Mouse (Mus musculus): Measurements from ENCODE around the gene Ccn2. TPM values are rescaled to one million over a fixed set of nuclear protein-coding genes. Genes with fewer than 3 reads are reported as not detected.

Ccn2 gene
- polyA plus RNA-seq, 1 experiment from 2014 or later = 1.8 TPM

DNA sequence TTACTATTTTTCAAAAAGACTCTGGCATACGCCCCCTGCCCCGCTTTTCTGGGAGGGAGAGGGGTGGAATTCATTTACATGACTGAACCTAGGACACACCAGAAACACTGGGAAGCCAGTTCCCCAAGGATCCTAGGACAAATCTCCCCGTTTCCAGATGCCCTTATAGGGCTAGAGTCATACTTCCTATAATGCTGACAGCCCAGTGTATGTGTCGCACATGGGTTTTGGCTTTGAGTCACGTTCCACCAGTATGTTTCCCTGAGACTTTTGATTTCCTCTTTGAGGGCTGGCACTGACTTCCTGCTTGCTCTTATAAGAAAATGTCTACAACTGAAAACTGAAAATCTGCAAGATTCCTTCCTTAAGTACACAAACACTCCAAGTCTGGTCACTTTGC, 3.5 kb upstream of the Ccn2 start:
- Histone ChIP-seq H3K9me3 (replicated peaks) (no peaks in the 10 kb centered on the region), H3K27me3 (peaks cover 10% of the 10 kb centered on the region; the same call in 1 of the 2 replicates), H3K4me3 (no peak overlapping the region), H3K4me2 (no peak overlapping the region), H3K9ac (no peak overlapping the region), H3K4me1 (peaks cover 17% of the 10 kb centered on the region), H3K36me3 (ENCODE audit: poor library complexity, severe bottlenecking) (no peaks in the 10 kb centered on the region), H3K27ac (no peak overlapping the region)
- WGBS = 71% methylated on average over 5 of the region's 5 CpGs
- ATAC-seq = no peak

DNA sequence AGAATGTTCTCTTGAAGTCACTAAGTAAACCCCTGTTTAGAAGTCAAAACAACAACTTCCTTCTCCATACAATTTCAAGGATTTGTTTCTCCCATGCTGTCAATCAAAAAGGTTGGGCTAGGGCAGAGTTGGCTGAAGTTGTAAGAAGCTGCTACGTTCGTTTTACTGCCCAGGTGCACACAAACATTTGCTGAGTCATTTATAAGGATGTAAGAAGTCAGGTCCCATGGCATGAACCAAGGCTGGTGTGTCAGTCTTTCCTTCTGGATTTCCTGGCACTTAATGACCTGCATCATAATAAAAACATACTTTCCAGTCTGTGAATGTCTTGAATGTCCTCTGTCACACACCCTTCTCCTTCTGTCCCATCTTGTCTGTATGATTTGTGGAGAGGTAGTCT, 2.9 kb upstream of the Ccn2 start:
- no peak for ATAC-seq
- no peak overlapping the region for H3K27ac ChIP-seq
- no peaks in the 10 kb centered on the region for H3K9me3 ChIP-seq (replicated peaks)
- H3K9ac ChIP-seq = no peak overlapping the region
- H3K4me2 ChIP-seq = no peak overlapping the region
- H3K4me1 ChIP-seq = peaks cover 23% of the 10 kb centered on the region
- H3K4me3 ChIP-seq = no peak overlapping the region
- WGBS = 77% methylated on average over 2 of the region's 2 CpGs
- H3K27me3 ChIP-seq = peaks cover 10% of the 10 kb centered on the region; the same call in 1 of the 2 replicates
- no peaks in the 10 kb centered on the region for H3K36me3 ChIP-seq (ENCODE audit: poor library complexity, severe bottlenecking)

DNA sequence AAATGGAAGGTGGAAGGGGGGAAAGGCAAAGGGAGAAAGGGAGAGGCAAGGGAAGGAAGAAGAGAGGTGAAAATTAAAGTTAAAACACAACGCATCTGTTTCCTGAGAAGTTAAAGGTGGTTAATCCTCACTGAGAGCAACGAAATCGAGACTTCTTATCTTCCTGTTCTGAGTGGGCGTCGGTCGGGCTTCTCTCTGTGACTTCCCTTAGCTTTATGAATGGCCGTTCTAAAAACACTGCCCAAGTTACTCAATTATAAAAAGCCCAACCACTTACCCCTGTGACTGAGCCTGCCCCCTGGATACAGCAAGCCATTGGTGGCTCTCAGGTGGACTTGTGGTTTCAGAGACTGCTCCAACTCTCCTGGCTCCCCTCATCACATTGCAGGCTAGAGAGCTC, 2.3 kb upstream of the Ccn2 start:
- Histone ChIP-seq H3K36me3 (ENCODE audit: poor library complexity, severe bottlenecking) (no peaks in the 10 kb centered on the region), H3K4me1 (peaks cover 24% of the 10 kb centered on the region), H3K4me3 (no peak overlapping the region), H3K9me3 (replicated peaks) (no peaks in the 10 kb centered on the region), H3K27me3 (peaks cover 10% of the 10 kb centered on the region; the same call in 1 of the 2 replicates), H3K9ac (no peak overlapping the region), H3K27ac (no peak overlapping the region), H3K4me2 (no peak overlapping the region)
- no peak for ATAC-seq
- 80% methylated on average over 7 of the region's 7 CpGs for WGBS

DNA sequence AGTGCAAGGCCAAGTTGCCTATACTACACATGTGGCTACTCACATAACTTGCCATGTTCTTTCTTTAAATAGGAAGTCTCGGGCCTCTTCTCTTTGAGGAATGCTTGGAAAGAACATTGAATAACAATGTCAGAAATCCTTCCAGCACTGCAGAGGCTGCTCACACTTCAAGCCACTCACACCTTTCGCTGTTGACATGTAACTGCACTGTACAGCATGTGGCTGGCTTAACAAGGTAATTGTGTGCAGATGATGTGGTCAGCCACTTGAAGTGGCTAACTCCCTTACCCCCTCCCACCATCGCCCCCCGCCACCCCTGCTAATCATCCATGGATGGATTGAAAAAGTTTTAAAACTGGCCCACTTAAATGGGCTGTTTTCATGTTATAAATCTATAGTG, 1.7 kb upstream of the Ccn2 start:
- WGBS = 79% methylated on average over 4 of the region's 4 CpGs
- Histone ChIP-seq H3K9me3 (replicated peaks) (no peaks in the 10 kb centered on the region), H3K4me2 (no peak overlapping the region), H3K27me3 (peaks cover 10% of the 10 kb centered on the region; the same call in 1 of the 2 replicates), H3K4me1 (peaks cover 24% of the 10 kb centered on the region), H3K9ac (no peak overlapping the region), H3K27ac (no peak overlapping the region), H3K36me3 (ENCODE audit: poor library complexity, severe bottlenecking) (no peaks in the 10 kb centered on the region), H3K4me3 (no peak overlapping the region)
- ATAC-seq = no peak

DNA sequence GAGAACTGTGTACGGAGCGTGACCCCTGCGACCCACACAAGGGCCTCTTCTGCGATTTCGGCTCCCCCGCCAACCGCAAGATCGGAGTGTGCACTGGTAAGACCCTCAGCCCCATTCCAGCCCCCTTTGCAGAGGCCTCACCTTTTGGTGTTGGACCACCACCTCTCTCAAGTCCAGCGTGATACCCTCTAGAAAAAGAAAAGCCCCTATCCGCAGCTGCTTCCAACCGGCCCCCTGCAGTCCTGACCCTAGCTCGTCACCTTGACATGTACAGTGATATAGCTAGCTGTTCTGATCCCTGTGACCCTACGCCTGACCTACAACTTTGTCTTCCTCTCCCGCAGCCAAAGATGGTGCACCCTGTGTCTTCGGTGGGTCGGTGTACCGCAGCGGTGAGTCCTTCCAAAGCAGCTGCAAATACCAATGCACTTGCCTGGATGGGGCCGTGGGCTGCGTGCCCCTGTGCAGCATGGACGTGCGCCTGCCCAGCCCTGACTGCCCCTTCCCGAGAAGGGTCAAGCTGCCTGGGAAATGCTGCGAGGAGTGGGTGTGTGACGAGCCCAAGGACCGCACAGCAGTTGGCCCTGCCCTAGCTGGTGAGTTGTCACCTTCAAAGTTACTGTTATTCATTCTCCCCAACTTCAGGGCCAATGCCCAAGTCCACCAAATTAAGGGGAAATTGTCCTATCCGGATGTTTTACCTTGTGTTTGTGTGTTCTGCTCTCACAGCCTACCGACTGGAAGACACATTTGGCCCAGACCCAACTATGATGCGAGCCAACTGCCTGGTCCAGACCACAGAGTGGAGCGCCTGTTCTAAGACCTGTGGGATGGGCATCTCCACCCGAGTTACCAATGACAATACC, 994 bp downstream of the Ccn2 start:
- Histone ChIP-seq H3K4me3 (peak overlapping the region; percentile 69), H3K4me2 (peak overlapping the region; percentile 87), H3K36me3 (ENCODE audit: poor library complexity, severe bottlenecking) (no peaks in the 10 kb centered on the region), H3K4me1 (peaks cover 24% of the 10 kb centered on the region), H3K9ac (peak overlapping the region; percentile 72), H3K27me3 (peaks cover 10% of the 10 kb centered on the region; the same call in 1 of the 2 replicates), H3K9me3 (replicated peaks) (no peaks in the 10 kb centered on the region), H3K27ac (no peak overlapping the region)
- peak; percentile 17 for ATAC-seq
- 14% methylated on average over 31 of the region's 31 CpGs for WGBS

DNA sequence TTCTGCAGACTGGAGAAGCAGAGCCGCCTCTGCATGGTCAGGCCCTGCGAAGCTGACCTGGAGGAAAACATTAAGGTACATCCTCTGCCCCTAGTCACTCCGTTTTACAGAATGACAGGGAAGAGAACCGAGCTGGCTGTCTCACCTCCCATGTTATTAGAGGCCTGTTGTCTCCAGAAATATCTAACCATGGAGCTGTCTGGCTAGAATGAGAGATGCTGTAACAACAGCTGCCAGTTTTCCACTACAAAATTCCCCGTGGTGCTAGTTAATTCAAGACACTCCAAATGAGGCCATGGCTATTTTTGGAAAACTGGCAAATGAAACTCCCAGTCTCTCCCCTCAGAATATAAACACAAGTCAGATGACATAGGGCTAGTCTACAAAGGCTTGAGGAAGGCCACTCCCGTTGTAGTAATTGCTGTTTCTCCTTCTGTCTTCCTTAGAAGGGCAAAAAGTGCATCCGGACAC, 1.7 kb downstream of the Ccn2 start:
- Histone ChIP-seq H3K4me1 (peaks cover 24% of the 10 kb centered on the region), H3K4me2 (peak overlapping the region; percentile 87), H3K36me3 (ENCODE audit: poor library complexity, severe bottlenecking) (no peaks in the 10 kb centered on the region), H3K27ac (no peak overlapping the region), H3K9me3 (replicated peaks) (no peaks in the 10 kb centered on the region), H3K4me3 (no peak overlapping the region), H3K27me3 (peaks cover 10% of the 10 kb centered on the region; the same call in 1 of the 2 replicates), H3K9ac (no peak overlapping the region)
- ATAC-seq = no peak
- WGBS = 56% methylated on average over 7 of the region's 7 CpGs

DNA sequence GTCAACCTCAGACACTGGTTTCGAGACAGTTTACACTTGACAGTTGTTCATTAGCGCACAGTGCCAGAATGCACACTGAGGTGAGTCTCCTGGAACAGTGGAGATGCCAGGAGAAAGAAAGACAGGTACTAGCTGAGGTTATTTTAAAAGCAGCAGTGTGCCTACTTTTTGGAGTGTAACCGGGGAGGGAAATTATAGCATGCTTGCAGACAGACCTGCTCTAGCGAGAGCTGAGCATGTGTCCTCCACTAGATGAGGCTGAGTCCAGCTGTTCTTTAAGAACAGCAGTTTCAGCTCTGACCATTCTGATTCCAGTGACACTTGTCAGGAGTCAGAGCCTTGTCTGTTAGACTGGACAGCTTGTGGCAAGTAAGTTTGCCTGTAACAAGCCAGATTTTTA, 2.5 kb downstream of the Ccn2 start:
- Histone ChIP-seq H3K4me3 (no peak overlapping the region), H3K9me3 (replicated peaks) (no peaks in the 10 kb centered on the region), H3K4me2 (no peak overlapping the region), H3K27ac (no peak overlapping the region), H3K4me1 (peaks cover 24% of the 10 kb centered on the region), H3K27me3 (peaks cover 10% of the 10 kb centered on the region; the same call in 1 of the 2 replicates), H3K9ac (no peak overlapping the region), H3K36me3 (ENCODE audit: poor library complexity, severe bottlenecking) (no peaks in the 10 kb centered on the region)
- no peak for ATAC-seq
- 85% methylated on average over 4 of the region's 4 CpGs for WGBS

DNA sequence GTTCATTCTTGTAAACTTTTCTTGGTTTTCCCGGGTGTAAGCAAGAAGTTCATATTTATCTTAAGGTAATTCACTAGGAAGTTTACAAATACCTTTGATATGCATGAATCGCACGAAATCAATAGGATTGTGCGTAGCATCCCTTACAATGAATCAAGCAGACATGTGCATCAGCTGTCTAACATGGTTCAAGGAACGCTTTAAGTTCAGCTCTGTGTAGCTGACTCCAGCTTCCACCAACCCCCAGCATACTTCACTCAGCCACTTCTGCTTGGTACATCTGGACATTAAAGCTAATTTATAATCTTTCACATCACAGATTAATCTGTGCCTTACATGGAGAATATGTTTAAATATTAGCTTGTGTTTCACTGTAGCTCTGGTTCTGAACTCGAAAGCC, 3.5 kb downstream of the Ccn2 start:
- Histone ChIP-seq H3K27me3 (peaks cover 10% of the 10 kb centered on the region; the same call in 1 of the 2 replicates), H3K4me1 (peaks cover 24% of the 10 kb centered on the region), H3K36me3 (ENCODE audit: poor library complexity, severe bottlenecking) (no peaks in the 10 kb centered on the region), H3K27ac (no peak overlapping the region), H3K4me2 (no peak overlapping the region), H3K9ac (no peak overlapping the region), H3K4me3 (no peak overlapping the region), H3K9me3 (replicated peaks) (no peaks in the 10 kb centered on the region)
- no peak for ATAC-seq
- 91% methylated on average over 6 of the region's 6 CpGs for WGBS

DNA sequence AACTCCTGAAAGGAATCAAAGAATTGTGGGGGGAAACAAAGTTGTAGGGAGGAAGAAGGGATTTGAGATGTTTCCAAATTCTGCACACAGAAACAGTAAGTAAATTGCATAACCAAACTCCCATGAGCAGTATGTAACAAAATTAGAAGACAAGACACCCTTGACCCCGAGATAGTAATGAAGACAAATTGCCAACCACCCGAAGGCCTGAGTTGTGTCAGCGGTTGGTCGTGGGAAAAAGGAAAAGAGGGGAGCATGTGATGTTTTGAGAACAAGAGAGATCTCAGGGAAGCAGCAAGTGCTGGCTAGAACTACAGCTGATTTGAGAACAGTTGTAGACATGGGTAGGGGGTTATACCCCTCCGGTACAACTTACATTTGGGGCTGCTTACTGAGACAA, 4.6 kb downstream of the Ccn2 start:
- ATAC-seq = no peak
- 86% methylated on average over 5 of the region's 5 CpGs for WGBS
- Histone ChIP-seq H3K4me3 (no peak overlapping the region), H3K27ac (no peak overlapping the region), H3K9ac (no peak overlapping the region), H3K36me3 (ENCODE audit: poor library complexity, severe bottlenecking) (no peaks in the 10 kb centered on the region), H3K4me1 (peaks cover 20% of the 10 kb centered on the region), H3K27me3 (peaks cover 10% of the 10 kb centered on the region; the same call in 1 of the 2 replicates), H3K9me3 (replicated peaks) (no peaks in the 10 kb centered on the region), H3K4me2 (no peak overlapping the region)

DNA sequence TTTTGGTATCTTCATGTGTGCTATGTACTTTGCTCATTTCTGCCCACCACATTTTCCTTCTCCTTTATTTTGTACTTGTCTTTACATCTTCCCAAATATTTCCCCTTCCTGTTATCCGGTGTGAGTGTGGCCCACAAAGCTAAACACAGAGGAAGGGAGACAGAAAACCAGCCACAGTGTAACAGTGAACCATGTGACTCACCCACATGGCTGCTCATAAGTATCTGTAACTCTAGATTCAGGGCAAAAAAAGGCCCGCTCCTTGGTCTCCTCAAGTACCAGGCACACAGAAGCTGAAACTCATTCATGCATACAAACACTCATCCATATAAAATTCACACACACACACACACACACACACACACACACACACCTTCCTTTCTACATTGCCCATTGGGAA, 7.8 kb downstream of the Ccn2 start:
- no peak for ATAC-seq
- WGBS = 86% methylated on average over 2 of the region's 2 CpGs

DNA sequence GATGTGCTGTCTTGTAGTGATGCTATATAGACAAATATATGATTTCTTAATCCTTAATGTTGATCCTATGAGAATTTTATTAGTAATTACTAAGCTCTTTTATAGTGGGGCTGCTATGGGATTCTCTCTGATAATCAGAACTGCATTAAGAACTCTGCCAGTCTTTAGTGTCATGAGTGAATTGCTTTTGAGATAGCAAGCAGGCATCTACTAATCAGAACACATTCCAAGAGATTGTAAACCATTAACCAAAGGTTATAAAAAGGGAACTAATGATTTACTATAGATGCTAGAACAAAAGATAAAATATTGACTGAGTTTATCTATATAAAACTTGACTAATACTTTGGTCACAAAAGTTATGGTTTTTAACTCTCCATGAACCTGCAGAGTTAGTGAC, 8.5 kb downstream of the Ccn2 start:
- Histone ChIP-seq H3K4me1 (no peaks in the 10 kb centered on the region), H3K27me3 (no peaks in the 10 kb centered on the region), H3K9ac (no peak overlapping the region), H3K4me3 (no peak overlapping the region), H3K36me3 (ENCODE audit: poor library complexity, severe bottlenecking) (no peaks in the 10 kb centered on the region), H3K27ac (no peak overlapping the region), H3K4me2 (no peak overlapping the region), H3K9me3 (replicated peaks) (no peaks in the 10 kb centered on the region)
- ATAC-seq = no peak

More for the DNA sequence above, 7.8 kb downstream of the Ccn2 start:
- no peaks in the 10 kb centered on the region for H3K36me3 ChIP-seq (ENCODE audit: poor library complexity, severe bottlenecking)
- H3K9me3 ChIP-seq (replicated peaks) = no peaks in the 10 kb centered on the region
- H3K9ac ChIP-seq = no peak overlapping the region
- no peak overlapping the region for H3K4me3 ChIP-seq
- no peak overlapping the region for H3K27ac ChIP-seq
- H3K27me3 ChIP-seq = no peaks in the 10 kb centered on the region
- no peaks in the 10 kb centered on the region for H3K4me1 ChIP-seq
- no peak overlapping the region for H3K4me2 ChIP-seq

DNA sequence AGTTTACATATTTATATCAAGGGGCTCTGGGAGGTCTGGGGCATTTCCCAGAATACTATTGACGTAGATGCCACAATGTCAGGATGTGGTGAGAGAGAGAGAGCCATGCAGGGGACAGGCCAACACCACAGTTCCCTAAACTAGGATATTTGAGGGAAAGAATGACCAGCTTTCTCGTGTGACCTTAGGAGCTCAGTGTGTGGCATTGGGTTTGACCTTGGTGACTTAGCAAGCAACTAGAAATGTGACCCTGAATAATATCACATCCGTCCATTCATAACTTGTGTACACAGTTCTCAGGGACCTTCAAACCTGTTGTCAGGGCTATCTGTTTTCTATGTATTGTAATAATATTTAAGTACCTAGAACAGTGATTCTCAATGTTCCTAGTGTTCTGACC, 13.9 kb downstream of the Ccn2 start:
- no peaks in the 10 kb centered on the region for H3K36me3 ChIP-seq (ENCODE audit: poor library complexity, severe bottlenecking)
- no peak for ATAC-seq
- H3K4me1 ChIP-seq = no peaks in the 10 kb centered on the region
- H3K4me2 ChIP-seq = no peak overlapping the region
- no peak overlapping the region for H3K27ac ChIP-seq
- H3K27me3 ChIP-seq = no peaks in the 10 kb centered on the region
- WGBS = 96% methylated on average over 3 of the region's 3 CpGs
- no peak overlapping the region for H3K9ac ChIP-seq
- H3K9me3 ChIP-seq (replicated peaks) = no peaks in the 10 kb centered on the region
- no peak overlapping the region for H3K4me3 ChIP-seq

Measured in forebrain, embryonic 13.5 days (tissue).